8 mouse cellular contexts compared by ENCODE assay signal in the genomic region with DNA sequence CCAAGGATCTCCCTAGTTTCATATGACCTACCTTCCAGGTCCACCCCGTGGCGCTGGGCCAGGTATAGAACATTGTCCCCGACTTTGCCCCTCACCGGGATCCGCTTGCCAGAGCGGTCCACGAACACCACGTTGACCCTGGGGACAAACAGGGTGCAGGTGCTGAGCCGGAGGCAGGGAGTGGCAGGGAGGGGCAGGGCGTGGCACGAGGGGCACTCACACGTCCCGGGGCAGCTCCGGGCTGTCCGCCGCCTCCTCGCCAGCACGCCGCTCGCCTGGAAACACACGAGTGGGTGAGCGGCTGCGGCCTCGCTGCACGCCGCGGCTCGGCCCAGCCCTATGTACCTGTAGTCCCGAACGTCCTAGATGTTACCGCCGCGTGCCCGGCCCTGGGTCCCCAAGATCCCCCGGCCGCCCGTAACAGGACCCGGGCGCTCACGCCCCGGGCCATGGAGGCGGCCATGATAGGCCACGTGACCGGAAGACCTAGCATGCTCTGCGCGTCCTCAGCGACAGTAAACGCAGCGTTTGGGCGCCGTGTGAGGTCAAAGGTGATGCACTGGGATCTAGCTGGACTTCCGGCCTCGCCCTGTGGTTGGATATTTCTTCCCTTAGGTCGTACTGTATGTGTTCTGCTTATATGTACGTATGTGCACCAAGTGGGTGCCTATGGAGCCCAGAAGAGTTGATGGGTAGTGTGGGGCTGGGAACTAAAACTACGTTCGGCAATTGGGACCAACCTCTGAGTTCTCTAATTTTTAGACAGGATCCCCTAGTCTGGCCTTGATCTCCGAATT. TPM values are rescaled to one million over a fixed set of nuclear protein-coding genes. Genes with fewer than 3 reads are reported as not detected.
DNase-seq lines count a peak whose midpoint lies in the region; ATAC-seq lines count a peak whose summit lies in the region.

A gene (minus strand): TSS at position 53 of the 797 bp plus-strand sequence.
A gene (minus strand): TSS at position 571 of the 797 bp plus-strand sequence.

- peak; percentile 93 for DNase-seq in ZHBTc4 (ENCODE audit: low read depth, low spot score)
- peak; percentile 75 to 83 for DNase-seq in gastrocnemius, adult 8-10 months (ENCODE audit: low spot score in 2 of 2)
- DNase-seq in induced T-regulatory cell, adult 2 months (ENCODE audit: low read depth) = peak; percentile 92
- peak; percentile 79 to 93 for DNase-seq in left cerebral cortex, adult 9 months (ENCODE audit: low spot score in 2 of 2)
- DNase-seq in right cerebral cortex, postnatal 14 days = peak; percentile 93
- peak; percentile 83 to 89 for DNase-seq in urinary bladder, postnatal 36 days (ENCODE audit: low spot score in 2 of 2)

- ATAC-seq in common myeloid progenitor, adult 5-6 weeks (replicated peaks; ENCODE audit: low read depth, poor library complexity, severe bottlenecking) = peak; percentile 94
- peak; percentile 93 for ATAC-seq in megakaryocyte progenitor cell, adult 5-6 weeks (replicated peaks; ENCODE audit: poor library complexity)

RNA-seq across cellular contexts. Expression of the first gene that starts in this region (rescaled TPM):
- total RNA-seq in common myeloid progenitor, adult 5-6 weeks (2017) = not detected in 2 replicates
- under 1 TPM in 2 of 4 experiments, not detected in 2; 0.19 to 0.39 TPM for total RNA-seq in gastrocnemius, adult 8-10 months (2022)
- 1.0 and 1.9 TPM in 2 replicates for total RNA-seq in megakaryocyte progenitor cell, adult 5-6 weeks (2015)
- total RNA-seq in megakaryocyte progenitor cell, adult 5-6 weeks (2017) = not detected in 2 replicates

RNA-seq across cellular contexts. Expression of the second gene that starts in this region (rescaled TPM):
- 48.3 and 54.3 TPM in 2 replicates for total RNA-seq in common myeloid progenitor, adult 5-6 weeks (2017)
- 10 to 100 TPM; 47.9 to 55.2 (median 51.4) TPM for total RNA-seq in gastrocnemius, adult 8-10 months (2022)
- 20.5 and 25.2 TPM in 2 replicates for total RNA-seq in megakaryocyte progenitor cell, adult 5-6 weeks (2015)
- total RNA-seq in megakaryocyte progenitor cell, adult 5-6 weeks (2017) = 41.5 and 64.8 TPM in 2 replicates

Comparison
In these comparisons a context has a peak if more than half of its experiments do, and no peak if none do; other contexts are left out.
1. Peak in every context shown above with its lines: DNase-seq and ATAC-seq.